Mouse (Mus musculus): ENCODE measurements around the gene Cdh22. TPM values are rescaled to one million over a fixed set of nuclear protein-coding genes. Genes with fewer than 3 reads are reported as not detected.

Gene Cdh22
- polyA plus RNA-seq, 1 experiment from 2014 or later: 0.05 TPM

GRCm38 (mm10) chr2:165248967-165249366 is 14.3 kb upstream of the Cdh22 start:
- WGBS: 18% methylated on average over 3 of the region's 3 CpGs

GRCm38 (mm10) chr2:165246349-165246748 is 11.7 kb upstream of the Cdh22 start:
- H3K4me1 ChIP-seq (replicated peaks; ENCODE audit: control insufficient read depth, insufficient read depth): no peaks in the 10 kb centered on the region
- H3K9me3 ChIP-seq (ENCODE audit: control insufficient read depth, low read length): no peaks in the 10 kb centered on the region
- no peak overlapping the region for H3K4me3 ChIP-seq (ENCODE audit: low read depth, low read length)
- ATAC-seq (ENCODE audit: low FRiP score, low TSS enrichment) (no peak), DNase-seq (ENCODE audit: low spot score) (no peak)
- no peak overlapping the region for H3K27ac ChIP-seq (replicated peaks)
- no peaks in the 10 kb centered on the region for H3K36me3 ChIP-seq (ENCODE audit: control insufficient read depth, insufficient read depth, low read length)
- TF ChIP-seq EP300 (optimal IDR thresholded peaks at IDR 0.05) (no peak), CTCF (IDR thresholded peaks at IDR 0.05; ENCODE audit: low read depth) (no peak)
- H3K4me2 ChIP-seq (replicated peaks; ENCODE audit: low read depth): no peak overlapping the region
- WGBS: 15% methylated on average over 11 of the region's 11 CpGs
- H3K9ac ChIP-seq (ENCODE audit: low read length): no peak overlapping the region
- H3K27me3 ChIP-seq (ENCODE audit: control insufficient read depth, insufficient read depth, low read length): peaks cover 10% of the 10 kb centered on the region; the same call in 1 of the 2 replicates

More at GRCm38 (mm10) chr2:165248967-165249366, 14.3 kb upstream of the Cdh22 start:
- Histone ChIP-seq H3K27me3 (ENCODE audit: control insufficient read depth, insufficient read depth, low read length) (peaks cover 3% of the 10 kb centered on the region; the same call in 1 of the 2 replicates), H3K36me3 (ENCODE audit: control insufficient read depth, insufficient read depth, low read length) (no peaks in the 10 kb centered on the region), H3K9me3 (ENCODE audit: control insufficient read depth, low read length) (no peaks in the 10 kb centered on the region), H3K27ac (replicated peaks) (no peak overlapping the region), H3K4me1 (replicated peaks; ENCODE audit: control insufficient read depth, insufficient read depth) (no peaks in the 10 kb centered on the region), H3K9ac (ENCODE audit: low read length) (no peak overlapping the region), H3K4me3 (ENCODE audit: low read depth, low read length) (no peak overlapping the region), H3K4me2 (replicated peaks; ENCODE audit: low read depth) (no peak overlapping the region)
- ATAC-seq (ENCODE audit: low FRiP score, low TSS enrichment) (no peak), DNase-seq (ENCODE audit: low spot score) (no peak)
- no peak for TF ChIP-seq CTCF (IDR thresholded peaks at IDR 0.05; ENCODE audit: low read depth)
- TF ChIP-seq EP300 (optimal IDR thresholded peaks at IDR 0.05): no peak

- peaks cover 20% of the 10 kb centered on the region for H3K27me3 ChIP-seq (ENCODE audit: control insufficient read depth, insufficient read depth, low read length)
- TF ChIP-seq EP300 (optimal IDR thresholded peaks at IDR 0.05): no peak
- no peak for TF ChIP-seq CTCF (IDR thresholded peaks at IDR 0.05; ENCODE audit: low read depth)
- H3K36me3 ChIP-seq (ENCODE audit: control insufficient read depth, insufficient read depth, low read length): no peaks in the 10 kb centered on the region
- H3K4me2 ChIP-seq (replicated peaks; ENCODE audit: low read depth): no peak overlapping the region
- no peak overlapping the region for H3K4me3 ChIP-seq (ENCODE audit: low read depth, low read length)
- no peak for DNase-seq (ENCODE audit: low spot score)
- no peak overlapping the region for H3K9ac ChIP-seq (ENCODE audit: low read length)
- no peaks in the 10 kb centered on the region for H3K4me1 ChIP-seq (replicated peaks; ENCODE audit: control insufficient read depth, insufficient read depth)
- WGBS: 6% methylated on average over 11 of the region's 11 CpGs
- no peak for ATAC-seq (ENCODE audit: low FRiP score, low TSS enrichment)
- H3K27ac ChIP-seq (replicated peaks): no peak overlapping the region
- H3K9me3 ChIP-seq (ENCODE audit: control insufficient read depth, low read length): no peaks in the 10 kb centered on the region
These were observed 8.6 kb upstream of the Cdh22 start for GRCm38 (mm10) chr2:165243122-165243720.

- DNase-seq (ENCODE audit: low spot score) (no peak), ATAC-seq (ENCODE audit: low FRiP score, low TSS enrichment) (no peak)
- WGBS: 3% methylated on average over 13 of the region's 13 CpGs
- no peaks in the 10 kb centered on the region for H3K36me3 ChIP-seq (ENCODE audit: control insufficient read depth, insufficient read depth, low read length)
- H3K4me3 ChIP-seq (ENCODE audit: low read depth, low read length): no peak overlapping the region
- no peak overlapping the region for H3K9ac ChIP-seq (ENCODE audit: low read length)
- TF ChIP-seq EP300 (optimal IDR thresholded peaks at IDR 0.05): no peak
- no peak for TF ChIP-seq CTCF (IDR thresholded peaks at IDR 0.05; ENCODE audit: low read depth)
- no peaks in the 10 kb centered on the region for H3K4me1 ChIP-seq (replicated peaks; ENCODE audit: control insufficient read depth, insufficient read depth)
- H3K27me3 ChIP-seq (ENCODE audit: control insufficient read depth, insufficient read depth, low read length): peaks cover 20% of the 10 kb centered on the region
- no peaks in the 10 kb centered on the region for H3K9me3 ChIP-seq (ENCODE audit: control insufficient read depth, low read length)
- H3K4me2 ChIP-seq (replicated peaks; ENCODE audit: low read depth): no peak overlapping the region
- H3K27ac ChIP-seq (replicated peaks): no peak overlapping the region
These were observed 7.9 kb upstream of the Cdh22 start for GRCm38 (mm10) chr2:165242575-165242974.

GRCm38 (mm10) chr2:165241786-165242185 is 7.1 kb upstream of the Cdh22 start:
- Histone ChIP-seq H3K4me3 (ENCODE audit: low read depth, low read length) (no peak overlapping the region), H3K9me3 (ENCODE audit: control insufficient read depth, low read length) (no peaks in the 10 kb centered on the region), H3K9ac (ENCODE audit: low read length) (no peak overlapping the region), H3K4me2 (replicated peaks; ENCODE audit: low read depth) (no peak overlapping the region), H3K4me1 (replicated peaks; ENCODE audit: control insufficient read depth, insufficient read depth) (no peaks in the 10 kb centered on the region), H3K27ac (replicated peaks) (no peak overlapping the region), H3K36me3 (ENCODE audit: control insufficient read depth, insufficient read depth, low read length) (no peaks in the 10 kb centered on the region), H3K27me3 (ENCODE audit: control insufficient read depth, insufficient read depth, low read length) (peaks cover 22% of the 10 kb centered on the region)
- DNase-seq (ENCODE audit: low spot score) (no peak), ATAC-seq (ENCODE audit: low FRiP score, low TSS enrichment) (no peak)
- WGBS: 55% methylated on average over 7 of the region's 7 CpGs
- TF ChIP-seq EP300 (optimal IDR thresholded peaks at IDR 0.05) (no peak), CTCF (IDR thresholded peaks at IDR 0.05; ENCODE audit: low read depth) (no peak)

GRCm38 (mm10) chr2:165240371-165240770 is 5.7 kb upstream of the Cdh22 start:
- ATAC-seq (ENCODE audit: low FRiP score, low TSS enrichment) (no peak), DNase-seq (ENCODE audit: low spot score) (no peak)
- Histone ChIP-seq H3K36me3 (ENCODE audit: control insufficient read depth, insufficient read depth, low read length) (no peaks in the 10 kb centered on the region), H3K4me1 (replicated peaks; ENCODE audit: control insufficient read depth, insufficient read depth) (no peaks in the 10 kb centered on the region), H3K9me3 (ENCODE audit: control insufficient read depth, low read length) (no peaks in the 10 kb centered on the region), H3K4me2 (replicated peaks; ENCODE audit: low read depth) (no peak overlapping the region), H3K9ac (ENCODE audit: low read length) (no peak overlapping the region), H3K27me3 (ENCODE audit: control insufficient read depth, insufficient read depth, low read length) (peaks cover 19% of the 10 kb centered on the region), H3K4me3 (ENCODE audit: low read depth, low read length) (no peak overlapping the region), H3K27ac (replicated peaks) (no peak overlapping the region)
- WGBS: 37% methylated on average over 8 of the region's 8 CpGs
- TF ChIP-seq EP300 (optimal IDR thresholded peaks at IDR 0.05) (no peak), CTCF (IDR thresholded peaks at IDR 0.05; ENCODE audit: low read depth) (no peak)
